Mouse (Mus musculus) embryonic fibroblast, embryonic 13.5 days (primary cell): Measurements from ENCODE around the gene Ubn2. TPM values are rescaled to one million over a fixed set of nuclear protein-coding genes. Genes with fewer than 3 reads are reported as not detected.

Source experiments
- H3K27ac ChIP-seq: 2 replicates; pipeline ENCODE4 v1.5.1; 2012; ENCODE audit warnings: low read length, control low read depth, inconsistent platforms; ENCODE audit not compliant: insufficient read depth
- H3K4me1 ChIP-seq: 2 replicates; pipeline ENCODE4 v1.6.1; 2011; ENCODE audit warnings: low read length; ENCODE audit not compliant: control insufficient read depth, insufficient read depth
- H3K4me3 ChIP-seq: 2 replicates; pipeline ENCODE4 v1.5.1; 2011; ENCODE audit warnings: mild to moderate bottlenecking, control low read depth, low read length; ENCODE audit not compliant: insufficient read depth
- CTCF ChIP-seq: IDR thresholded peaks from 2 replicates; pipeline ENCODE4 v1.5.1; 2011; ENCODE audit warnings: mild to moderate bottlenecking, control low read depth, low read length, moderate library complexity, borderline replicate concordance; ENCODE audit not compliant: insufficient read depth
- POLR2A ChIP-seq: IDR thresholded peaks from 2 replicates; pipeline ENCODE4 v1.6.1; 2011; ENCODE audit warnings: low read depth, mild to moderate bottlenecking, control low read depth, low read length, moderate library complexity
- polyA plus RNA-seq: library from polyadenylated mRNA; stranded (reverse); fragments of >200 nt; gene quantifications from 2 replicates; pipeline ENCODE4 v1.2.4, GENCODE M21; 2011; ENCODE audit warnings: low read depth; ENCODE audit not compliant: missing spikeins, insufficient read length

Ubn2 gene
- polyA plus RNA-seq, 1 experiment: 30.1 TPM

GRCm38 (mm10) chr6:38550250-38551061 lies 116.7 kb downstream of the Ubn2 start:
- peak overlapping the region; percentile 97 for H3K27ac ChIP-seq
- H3K4me1 ChIP-seq: no peaks in the 10 kb centered on the region
- peak overlapping the region; percentile 67 for H3K4me3 ChIP-seq
- TF ChIP-seq CTCF: no peak
- TF ChIP-seq POLR2A: peak; percentile 60; the same call in 1 of the 2 replicates

- TF ChIP-seq POLR2A (peak; percentile 94), CTCF (no peak)
These were observed 117.6 kb downstream of the Ubn2 start, which contains the start of gene Luc7l2 for GRCm38 (mm10) chr6:38551062-38551988. Luc7l2 (plus strand) TSS chr6:38551334.

GRCm38 (mm10) chr6:38551989-38552635 lies 118.4 kb downstream of the Ubn2 start:
- Histone ChIP-seq H3K4me1 (no peaks in the 10 kb centered on the region), H3K27ac (no peak overlapping the region), H3K4me3 (peak overlapping the region; percentile 71)
- TF ChIP-seq POLR2A (no peak; the same call in none of the 2 replicates), CTCF (no peak)

More at GRCm38 (mm10) chr6:38551062-38551988, 117.6 kb downstream of the Ubn2 start, which contains the start of gene Luc7l2:
- Histone ChIP-seq H3K4me1 (no peaks in the 10 kb centered on the region), H3K4me3 (peak within 1 kb of the TSS; percentile 71), H3K27ac (peak within 1 kb of the TSS; percentile 99)

- H3K27ac ChIP-seq: no peak overlapping the region
- H3K4me3 ChIP-seq: peak overlapping the region; percentile 71; the same call in 1 of the 2 replicates
- no peak for TF ChIP-seq CTCF
- no peak for TF ChIP-seq POLR2A
These were observed 118.9 kb downstream of the Ubn2 start for GRCm38 (mm10) chr6:38552636-38553000.

More at GRCm38 (mm10) chr6:38552636-38553000, 118.9 kb downstream of the Ubn2 start:
- no peaks in the 10 kb centered on the region for H3K4me1 ChIP-seq

Other genes with a start within 250 kb of the Ubn2 start
- gene D630045J12Rik, start 179.9 kb upstream of the Ubn2 start, polyA plus RNA-seq: 4.8 and 6.1 TPM in 2 replicates
- 9.6 and 14.3 TPM in 2 replicates for gene Zc3hav1l, start 134.7 kb upstream of the Ubn2 start, polyA plus RNA-seq
- gene Zc3hav1, start 79.3 kb upstream of the Ubn2 start, polyA plus RNA-seq: 38.3 and 51.3 TPM in 2 replicates
- 10.4 and 10.7 TPM in 2 replicates for gene Ttc26, start 52.5 kb upstream of the Ubn2 start, polyA plus RNA-seq
- 10.8 and 15.6 TPM in 2 replicates for gene Fmc1, start 99.6 kb downstream of the Ubn2 start, polyA plus RNA-seq
- 216 and 259 TPM in 2 replicates for gene Luc7l2, start 117.4 kb downstream of the Ubn2 start, polyA plus RNA-seq
- gene Klrg2, start 203.3 kb downstream of the Ubn2 start, polyA plus RNA-seq: 1.1 and 2.3 TPM in 2 replicates
- 0.61 and 0.68 TPM in 2 replicates for gene Clec2l, start 229.1 kb downstream of the Ubn2 start, polyA plus RNA-seq